Mouse (Mus musculus) MEL (cell line): ENCODE results near the gene Padi2. TPM values are rescaled to one million over a fixed set of nuclear protein-coding genes. Genes with fewer than 3 reads are reported as not detected.

Source experiments
- DNase-seq: peaks from one replicate; pipeline ENCODE4 v3.0.0; 2011; ENCODE audit warnings: low read depth, low spot score
- H3K27ac ChIP-seq: 2 replicates; pipeline ENCODE4 v1.5.1; 2012; ENCODE audit warnings: low read depth, mild to moderate bottlenecking, control low read depth, low read length, moderate library complexity; ENCODE audit not compliant: control insufficient read depth
- H3K27me3 ChIP-seq, 2 experiments: fragments of 150-350 bp in 1 of 2; sonication (generic) in 1 of 2; 2 replicates each; pipeline ENCODE4 v1.6.1; 2012; ENCODE audit warnings: low read length in 2 of 2, mild to moderate bottlenecking in 2 of 2, improper control_type of control experiment in 1 of 2, moderate library complexity in 1 of 2; ENCODE audit not compliant: insufficient read depth in 2 of 2, control insufficient read depth in 1 of 2
- H3K36me3 ChIP-seq, 2 experiments: 2 replicates each; pipeline ENCODE4 v1.6.1; 2012 to 2014; ENCODE audit warnings: low read length in 2 of 2, improper control_type of control experiment in 1 of 2, inconsistent platforms in 1 of 2, mild to moderate bottlenecking in 1 of 2; ENCODE audit not compliant: insufficient read depth in 2 of 2, control insufficient read depth in 1 of 2
- H3K4me1 ChIP-seq, 2 experiments: fragments of 150-350 bp in 1 of 2; sonication (generic) in 1 of 2; 2 replicates each; pipeline ENCODE4 v1.6.1; 2012; ENCODE audit warnings: low read length in 2 of 2, improper control_type of control experiment in 1 of 2, mild to moderate bottlenecking in 1 of 2; ENCODE audit not compliant: insufficient read depth in 2 of 2, control insufficient read depth in 1 of 2
- H3K4me3 ChIP-seq, 2 experiments: fragments of 150-350 bp in 1 of 2; sonication (generic) in 1 of 2; 2 replicates each; pipeline ENCODE4 v1.5.1; 2012; ENCODE audit warnings: low read depth in 2 of 2, low read length in 2 of 2, mild to moderate bottlenecking in 2 of 2, moderate library complexity in 2 of 2, control low read depth in 1 of 2, improper control_type of control experiment in 1 of 2; ENCODE audit not compliant: control insufficient read depth in 1 of 2, insufficient read depth in 1 of 2
- H3K79me2 ChIP-seq: 2 replicates; pipeline ENCODE4 v1.6.1; 2012; ENCODE audit warnings: mild to moderate bottlenecking, low read length, moderate library complexity; ENCODE audit not compliant: control insufficient read depth, poor library complexity, insufficient read depth
- H3K9ac ChIP-seq: 2 replicates; pipeline ENCODE4 v1.6.1; 2012; ENCODE audit warnings: low read depth, mild to moderate bottlenecking, control low read depth, low read length, moderate library complexity; ENCODE audit not compliant: control insufficient read depth, poor library complexity, severe bottlenecking
- H3K9me3 ChIP-seq: fragments of 150-350 bp; sonication (generic); replicated peaks from 2 replicates; pipeline ENCODE4 v1.6.1; 2012; ENCODE audit warnings: mild to moderate bottlenecking, low read length, improper control_type of control experiment, moderate library complexity; ENCODE audit not compliant: insufficient read depth
- CHD2 ChIP-seq: IDR thresholded peaks from 2 replicates; pipeline ENCODE4 v1.6.1; 2011; ENCODE audit warnings: low read length, improper control_type of control experiment
- E2F4 ChIP-seq: IDR thresholded peaks from 2 replicates; pipeline ENCODE4 v1.6.1; 2011; ENCODE audit warnings: low read depth, low read length, improper control_type of control experiment, borderline replicate concordance
- GABPA ChIP-seq: IDR thresholded peaks from 2 replicates; pipeline ENCODE4 v1.6.1; 2012; ENCODE audit warnings: low read depth, mild to moderate bottlenecking, inconsistent platforms, low read length, improper control_type of control experiment, moderate library complexity
- GATA1 ChIP-seq: IDR thresholded peaks from 2 replicates; pipeline ENCODE4 v1.6.1; 2011; ENCODE audit warnings: low read depth, low read length, improper control_type of control experiment
- JUND ChIP-seq: IDR thresholded peaks from 2 replicates; pipeline ENCODE4 v1.6.1; 2011; ENCODE audit warnings: low read depth, mild to moderate bottlenecking, improper control_type of control experiment, low read length
- KAT2A ChIP-seq: conservative IDR thresholded peaks from 2 replicates; pipeline ENCODE4 v1.6.1; 2012; ENCODE audit warnings: low read depth, low read length, improper control_type of control experiment, inconsistent platforms
- MAFK ChIP-seq: IDR thresholded peaks from 2 replicates; pipeline ENCODE4 v1.6.1; 2011; ENCODE audit warnings: low read depth, mild to moderate bottlenecking, low read length, improper control_type of control experiment, borderline replicate concordance
- MEF2A ChIP-seq: IDR thresholded peaks from 2 replicates; pipeline ENCODE4 v1.6.1; 2014; ENCODE audit warnings: low read depth, mild to moderate bottlenecking, inconsistent platforms, low read length, improper control_type of control experiment; ENCODE audit not compliant: poor library complexity, insufficient replicate concordance, severe bottlenecking; ENCODE audit errors: extremely low read depth
- MXI1 ChIP-seq: IDR thresholded peaks from 2 replicates; pipeline ENCODE4 v1.6.1; 2011; ENCODE audit warnings: mild to moderate bottlenecking, low read depth, low read length, improper control_type of control experiment
- NRF1 ChIP-seq: IDR thresholded peaks from 2 replicates; pipeline ENCODE4 v1.6.1; 2014; ENCODE audit warnings: low read depth, mild to moderate bottlenecking, inconsistent platforms, low read length, improper control_type of control experiment, moderate library complexity; ENCODE audit not compliant: poor library complexity, insufficient read depth, severe bottlenecking
- POLR2A ChIP-seq, 2 experiments: IDR thresholded peaks; 2 replicates each; pipeline ENCODE4 v1.6.1; 2011 to 2012; ENCODE audit warnings: low read length in 2 of 2, mild to moderate bottlenecking in 2 of 2, control low read depth in 1 of 2, improper control_type of control experiment in 1 of 2, low read depth in 1 of 2, moderate library complexity in 1 of 2; ENCODE audit not compliant: control insufficient read depth in 1 of 2, insufficient read depth in 1 of 2, poor library complexity in 1 of 2
- POLR2AphosphoS2 ChIP-seq: IDR thresholded peaks from 2 replicates; pipeline ENCODE4 v1.6.1; 2011; ENCODE audit warnings: low read length, improper control_type of control experiment
- POLR2AphosphoS5 ChIP-seq: IDR thresholded peaks from 2 replicates; pipeline ENCODE4 v1.6.1; 2012; ENCODE audit warnings: low read depth, borderline replicate concordance, mild to moderate bottlenecking, inconsistent platforms, low read length, moderate library complexity, mixed read lengths
- RAD21 ChIP-seq: IDR thresholded peaks from 2 replicates; pipeline ENCODE4 v1.6.1; 2011; ENCODE audit warnings: mild to moderate bottlenecking, low read depth, low read length, improper control_type of control experiment
- RCOR1 ChIP-seq: IDR thresholded peaks from 2 replicates; pipeline ENCODE4 v1.6.1; 2012; ENCODE audit warnings: low read depth, mild to moderate bottlenecking, inconsistent platforms, low read length, improper control_type of control experiment
- TAL1 ChIP-seq: IDR thresholded peaks from 2 replicates; pipeline ENCODE4 v1.6.1; 2012; ENCODE audit warnings: mild to moderate bottlenecking, inconsistent platforms, low read length, moderate library complexity, mixed read lengths
- TCF12 ChIP-seq: IDR thresholded peaks from 2 replicates; pipeline ENCODE4 v1.6.1; 2014; ENCODE audit warnings: low read depth, mild to moderate bottlenecking, inconsistent platforms, low read length, improper control_type of control experiment, moderate library complexity
- UBTF ChIP-seq: IDR thresholded peaks from 2 replicates; pipeline ENCODE4 v1.6.1; 2012; ENCODE audit warnings: low read depth, mild to moderate bottlenecking, inconsistent platforms, low read length, improper control_type of control experiment, moderate library complexity, borderline replicate concordance; ENCODE audit not compliant: insufficient read depth
- USF1 ChIP-seq: IDR thresholded peaks from 2 replicates; pipeline ENCODE4 v1.6.1; 2014; ENCODE audit warnings: low read depth, mild to moderate bottlenecking, inconsistent platforms, low read length, improper control_type of control experiment, moderate library complexity
- USF2 ChIP-seq, 2 experiments: IDR thresholded peaks; 2 replicates each; pipeline ENCODE4 v1.6.1; 2011 to 2012; ENCODE audit warnings: improper control_type of control experiment in 2 of 2, low read length in 2 of 2, borderline replicate concordance in 1 of 2, inconsistent platforms in 1 of 2, low read depth in 1 of 2, mild to moderate bottlenecking in 1 of 2; ENCODE audit not compliant: insufficient read depth in 1 of 2
- ZMIZ1 ChIP-seq: IDR thresholded peaks from 2 replicates; pipeline ENCODE4 v1.6.1; 2012; ENCODE audit warnings: low read depth, mild to moderate bottlenecking, inconsistent platforms, low read length, improper control_type of control experiment, moderate library complexity
- ZNF384 ChIP-seq: IDR thresholded peaks from 2 replicates; pipeline ENCODE4 v1.6.1; 2012; ENCODE audit warnings: low read depth, mild to moderate bottlenecking, inconsistent platforms, low read length, improper control_type of control experiment
- polyA plus RNA-seq, 2 experiments: library from polyadenylated mRNA; stranded (reverse) in 1 of 2; unstranded in 1 of 2; fragments of >175 nt in 1 of 2; fragments of >200 nt in 1 of 2; gene quantifications; 2 replicates each; pipeline versions ENCODE4 v1.2.1 to v1.2.4; 2012; ENCODE audit warnings: low replicate concordance in 2 of 2, low read depth in 1 of 2; ENCODE audit not compliant: insufficient read length in 2 of 2, insufficient read depth in 1 of 2, missing spikeins in 1 of 2
- total RNA-seq: library from RNA; depleted of rRNA; stranded (reverse); fragments of 300-350 nt; gene quantifications from 2 replicates; pipeline ENCODE4 v1.2.3, GENCODE M21; 2012

Padi2 gene
- total and polyA plus RNA-seq, 3 experiments = 0.07 to 0.27 TPM; not detected in 1

- no peak for DNase-seq
- no peak overlapping the region for H3K4me3 ChIP-seq
Observed at GRCm38 (mm10) chr4:140949616-140950015, 43.5 kb downstream of the Padi2 start.

GRCm38 (mm10) chr4:140950574-140950973 lies 44.4 kb downstream of the Padi2 start:
- H3K9ac ChIP-seq = no peak overlapping the region
- no peak overlapping the region for H3K27ac ChIP-seq
- no peaks in the 10 kb centered on the region for H3K79me2 ChIP-seq
- no peak for DNase-seq
- peaks cover 2 to 25% of the 10 kb centered on the region in 2 experiments; a peak in 3 of 4 replicates for H3K4me1 ChIP-seq
- no peak for TF ChIP-seq MXI1
- TF ChIP-seq CHD2 = no peak
- TF ChIP-seq TCF12 = no peak
- TF ChIP-seq RCOR1 = no peak
- no peak for TF ChIP-seq UBTF
- TF ChIP-seq ZMIZ1 = no peak
- no peak for TF ChIP-seq ZNF384
- no peak for TF ChIP-seq JUND
- no peak for TF ChIP-seq POLR2A (IDR thresholded peaks at IDR 0.05; ENCODE audit: control insufficient read depth in 1 of 2, insufficient read depth in 1 of 2, low read depth in 1 of 2, low read length in 2 of 2, poor library complexity in 1 of 2)
- TF ChIP-seq USF2 (IDR thresholded peaks at IDR 0.05; ENCODE audit: borderline replicate concordance in 1 of 2, insufficient read depth in 1 of 2, low read depth in 1 of 2, low read length in 2 of 2) = no peak
- TF ChIP-seq KAT2A = no peak
- TF ChIP-seq USF1 = no peak
- TF ChIP-seq POLR2AphosphoS5 = no peak
- no peak for TF ChIP-seq GABPA
- no peak for TF ChIP-seq MEF2A
- no peaks in the 10 kb centered on the region; a peak in 1 of 4 replicates for H3K27me3 ChIP-seq
- H3K36me3 ChIP-seq = peaks cover 0 to 11% of the 10 kb centered on the region in 2 experiments; a peak in 2 of 4 replicates
- no peaks in the 10 kb centered on the region for H3K9me3 ChIP-seq
- no peak overlapping the region for H3K4me3 ChIP-seq

More at GRCm38 (mm10) chr4:140949616-140950015, 43.5 kb downstream of the Padi2 start:
- TF ChIP-seq RAD21 (no peak), NRF1 (no peak), E2F4 (no peak), CHD2 (no peak), JUND (no peak), TCF12 (no peak), MEF2A (no peak), TAL1 (no peak), KAT2A (no peak), POLR2AphosphoS5 (no peak), USF2 (IDR thresholded peaks at IDR 0.05; ENCODE audit: borderline replicate concordance in 1 of 2, insufficient read depth in 1 of 2, low read depth in 1 of 2, low read length in 2 of 2) (no peak), GATA1 (no peak), UBTF (no peak), MAFK (no peak), POLR2AphosphoS2 (no peak), USF1 (no peak), POLR2A (IDR thresholded peaks at IDR 0.05; ENCODE audit: control insufficient read depth in 1 of 2, insufficient read depth in 1 of 2, low read depth in 1 of 2, low read length in 2 of 2, poor library complexity in 1 of 2) (no peak)
- peaks cover 0 to 12% of the 10 kb centered on the region in 2 experiments; a peak in 2 of 4 replicates for H3K36me3 ChIP-seq
- peaks cover 5 to 31% of the 10 kb centered on the region in 2 experiments; a peak in 3 of 4 replicates for H3K4me1 ChIP-seq
- H3K79me2 ChIP-seq = no peaks in the 10 kb centered on the region
- H3K27me3 ChIP-seq = no peaks in the 10 kb centered on the region
- no peak overlapping the region for H3K27ac ChIP-seq
- H3K9ac ChIP-seq = no peak overlapping the region
- H3K9me3 ChIP-seq = no peaks in the 10 kb centered on the region
